Mouse (Mus musculus): ENCODE measurements around the gene Sec24a. TPM values are rescaled to one million over a fixed set of nuclear protein-coding genes. Genes with fewer than 3 reads are reported as not detected.
"Not testable (repeated sequence)": the region's sequence is repeated elsewhere in the genome, so short reads cannot be mapped to it uniquely, and the experiment has no call there.

Gene Sec24a
- total RNA-seq, 2 experiments from 2014 or later, result 24.8 to 25.8 TPM

GRCm38 (mm10) chr11:51688330-51689328, 74.8 kb downstream of the Sec24a start, which contains the start of gene 0610009B22Rik:
TSS of gene 0610009B22Rik (minus strand) at chr11:51688874.
- peak; percentile 99 to 100 for DNase-seq (ENCODE audit: low spot score in 2 of 2)

DNA sequence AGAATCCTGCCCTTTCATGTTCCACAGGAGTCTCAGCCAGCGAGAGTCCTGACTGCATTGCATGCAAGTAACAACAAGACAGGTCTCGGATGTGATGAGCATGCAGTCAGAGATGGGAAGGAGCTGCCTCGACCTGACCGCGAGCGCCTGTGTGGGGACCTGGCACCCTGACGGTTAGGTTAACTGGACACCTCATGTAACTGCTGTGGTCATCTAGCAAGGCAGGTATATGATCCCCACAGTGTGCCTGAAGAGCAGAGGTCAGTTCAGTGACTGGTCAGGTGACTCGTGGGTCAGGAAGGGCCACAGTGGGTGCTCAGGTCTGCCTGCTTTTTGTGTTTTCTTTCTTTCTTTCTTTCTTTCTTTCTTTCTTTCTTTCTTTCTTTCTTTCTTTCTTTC, 81.5 kb downstream of the Sec24a start:
- DNase-seq (ENCODE audit: low spot score in 2 of 2), result no peak

GRCm38 (mm10) chr11:51681324-51681975, 82.0 kb downstream of the Sec24a start:
- peak; percentile 91 to 93 for DNase-seq (ENCODE audit: low spot score in 2 of 2)

DNA sequence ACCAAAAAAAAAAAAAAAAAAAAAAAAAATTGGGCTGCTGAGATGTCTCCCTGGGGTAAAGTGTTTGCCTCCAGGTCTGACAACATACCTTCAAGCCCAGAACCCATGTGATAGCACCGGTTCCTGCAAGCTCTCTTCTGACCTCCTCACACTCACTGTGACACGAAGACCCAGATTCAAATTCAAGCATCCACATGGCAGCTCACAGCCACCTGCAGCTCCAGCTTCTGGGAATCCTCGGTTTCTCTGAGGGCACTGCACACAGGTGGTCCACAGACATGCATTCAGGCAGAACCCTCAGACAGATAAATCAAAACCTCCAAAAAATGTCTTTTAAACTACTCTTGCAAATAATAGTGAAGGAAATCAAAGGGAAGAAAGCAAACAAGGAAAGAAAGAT, 84.0 kb downstream of the Sec24a start:
- DNase-seq (ENCODE audit: low spot score in 2 of 2), result no peak

- no peak for DNase-seq (ENCODE audit: low spot score in 2 of 2)
Observed at GRCm38 (mm10) chr11:51677737-51678418, 85.6 kb downstream of the Sec24a start.

- no peak for DNase-seq (ENCODE audit: low spot score in 2 of 2)
Observed at GRCm38 (mm10) chr11:51675386-51675785, 88.0 kb downstream of the Sec24a start.

- no peak for DNase-seq (ENCODE audit: low spot score in 2 of 2)
Observed at GRCm38 (mm10) chr11:51673291-51673690, 90.1 kb downstream of the Sec24a start.

DNA sequence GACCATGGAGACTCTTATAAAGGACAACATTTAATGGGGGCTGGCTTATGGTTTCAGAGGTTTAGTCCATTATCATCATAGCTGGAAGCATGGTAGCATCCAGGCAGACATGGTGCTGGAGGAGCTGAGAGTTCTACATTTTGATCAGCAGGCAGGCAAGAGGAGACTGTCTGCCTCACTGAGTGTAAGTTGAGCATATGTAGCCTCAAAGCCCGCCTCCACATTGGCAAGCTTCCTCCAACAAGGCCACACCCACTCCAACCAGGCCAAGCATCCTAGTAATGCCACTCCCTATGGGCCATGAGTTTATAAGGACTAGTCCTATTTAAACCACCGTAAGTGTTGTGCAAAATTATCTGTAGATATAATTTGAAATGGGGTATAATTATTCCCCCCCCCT, 92.1 kb downstream of the Sec24a start:
- DNase-seq (ENCODE audit: low spot score in 2 of 2), result no peak

- no peak for DNase-seq (ENCODE audit: low spot score in 2 of 2)
Observed at GRCm38 (mm10) chr11:51670846-51671245, 92.6 kb downstream of the Sec24a start.

- not testable (repeated sequence) for DNase-seq (ENCODE audit: low spot score in 2 of 2)
Observed at GRCm38 (mm10) chr11:51664747-51665146, 98.7 kb downstream of the Sec24a start.

DNA sequence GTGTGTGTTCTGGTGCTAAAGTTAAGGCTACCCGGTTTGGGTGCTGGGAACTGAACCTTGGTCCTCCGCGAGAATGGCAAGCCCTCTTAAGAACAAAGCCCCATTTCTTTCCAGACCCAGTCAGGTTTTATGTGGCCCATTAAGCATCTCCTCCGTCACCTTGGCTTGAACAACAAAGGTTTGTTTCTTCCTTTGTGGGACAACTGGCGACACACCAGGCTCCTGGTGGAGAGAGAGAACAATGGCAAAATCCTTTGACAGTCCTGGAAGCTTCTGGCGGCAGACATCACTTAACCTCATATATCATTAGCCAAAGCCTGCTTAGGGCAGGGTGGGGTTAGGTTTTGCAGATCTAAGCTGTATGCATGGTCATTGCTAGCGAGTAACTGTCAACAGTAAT, 100.8 kb downstream of the Sec24a start:
- no peak for DNase-seq (ENCODE audit: low spot score in 2 of 2)

- no peak for DNase-seq (ENCODE audit: low spot score in 2 of 2)
Observed at GRCm38 (mm10) chr11:51661867-51662365, 101.5 kb downstream of the Sec24a start.

DNA sequence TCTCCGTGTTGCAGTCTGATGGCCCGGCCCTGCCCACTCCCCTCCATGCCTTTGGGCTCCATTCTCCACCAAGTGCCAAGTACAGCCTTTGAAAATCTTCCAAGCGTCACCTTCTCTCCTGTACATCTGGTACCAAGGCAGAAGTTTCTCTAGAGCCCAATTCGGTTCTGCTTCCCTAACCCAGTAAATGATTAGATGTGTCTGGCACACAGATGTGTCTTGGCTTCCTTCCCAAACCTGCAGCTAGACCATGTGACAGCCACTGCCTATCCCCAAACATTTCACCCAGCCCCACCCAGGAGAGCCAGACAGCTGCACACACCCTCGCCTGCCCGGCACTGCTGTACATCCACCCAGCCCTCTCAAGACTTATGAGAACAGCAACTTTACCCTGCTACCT, 104.7 kb downstream of the Sec24a start:
- DNase-seq (ENCODE audit: low spot score in 2 of 2), result no peak

DNA sequence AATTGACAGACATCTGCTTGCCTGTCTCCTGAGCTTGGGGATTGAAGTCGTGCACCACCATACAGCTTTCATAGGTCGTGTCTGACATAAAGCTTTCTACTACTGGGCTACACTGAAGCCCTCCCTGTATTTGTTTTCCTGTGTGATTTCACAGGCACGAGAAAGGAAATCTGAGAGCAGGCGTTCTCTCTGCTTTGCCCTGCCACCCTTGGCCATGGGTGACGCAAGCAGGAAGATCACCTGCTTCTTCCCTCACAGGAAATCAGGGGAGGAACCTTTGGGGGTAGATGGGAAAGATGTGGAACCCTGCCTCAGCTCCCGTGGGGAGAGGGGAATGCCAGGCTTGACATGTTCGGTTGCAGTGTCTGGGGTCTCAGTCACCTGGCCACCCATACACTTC, 105.1 kb downstream of the Sec24a start:
- DNase-seq (ENCODE audit: low spot score in 2 of 2), result no peak

- no peak for DNase-seq (ENCODE audit: low spot score in 2 of 2)
Observed at GRCm38 (mm10) chr11:51656798-51657521, 106.5 kb downstream of the Sec24a start.

- no peak for DNase-seq (ENCODE audit: low spot score in 2 of 2)
Observed at GRCm38 (mm10) chr11:51654891-51655290, 108.5 kb downstream of the Sec24a start.

GRCm38 (mm10) chr11:51653736-51654135, 109.7 kb downstream of the Sec24a start:
- DNase-seq (ENCODE audit: low spot score in 2 of 2), result no peak

DNA sequence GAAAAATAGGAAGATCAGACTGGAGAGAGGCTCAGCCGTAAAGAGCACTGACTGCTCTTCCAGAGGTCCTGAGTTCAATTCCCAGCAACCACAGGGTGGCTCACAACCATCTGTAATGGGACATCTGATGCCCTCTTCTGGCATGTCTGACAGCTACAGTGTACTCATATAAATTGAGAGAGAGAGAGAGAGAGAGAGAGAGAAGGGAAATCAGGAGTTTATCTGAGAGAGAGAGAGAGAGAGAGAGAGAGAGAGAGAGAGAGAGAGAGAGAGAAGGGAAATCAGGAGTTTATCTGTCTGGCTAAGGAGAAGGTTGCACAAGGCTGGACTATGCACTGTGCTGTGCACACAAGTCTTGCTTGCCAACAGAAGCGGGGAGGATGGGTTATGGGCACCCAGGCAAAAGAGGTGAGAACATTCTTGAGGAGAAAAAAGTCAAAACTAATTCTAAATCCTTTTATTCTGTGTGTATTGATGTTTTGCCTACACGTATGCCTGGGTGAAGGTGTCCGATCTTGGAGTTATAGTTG, 110.5 kb downstream of the Sec24a start:
- no peak for DNase-seq (ENCODE audit: low spot score in 2 of 2)

GRCm38 (mm10) chr11:51650691-51651515, 112.5 kb downstream of the Sec24a start, which contains the start of the genes N4bp3 and D930048N14Rik:
TSS of gene N4bp3 (minus strand) at chr11:51650842.
TSS of gene D930048N14Rik (plus strand) at chr11:51650954.
- peak in 1 of 2 experiments; percentile 43 for DNase-seq (ENCODE audit: low spot score in 2 of 2)
